Mouse (Mus musculus): Measurements from ENCODE around the gene Ormdl3. TPM values are rescaled to one million over a fixed set of nuclear protein-coding genes. Genes with fewer than 3 reads are reported as not detected.

Gene Ormdl3
- total RNA-seq, 2 experiments from 2014 or later, result 54.5 to 68.6 TPM

DNA sequence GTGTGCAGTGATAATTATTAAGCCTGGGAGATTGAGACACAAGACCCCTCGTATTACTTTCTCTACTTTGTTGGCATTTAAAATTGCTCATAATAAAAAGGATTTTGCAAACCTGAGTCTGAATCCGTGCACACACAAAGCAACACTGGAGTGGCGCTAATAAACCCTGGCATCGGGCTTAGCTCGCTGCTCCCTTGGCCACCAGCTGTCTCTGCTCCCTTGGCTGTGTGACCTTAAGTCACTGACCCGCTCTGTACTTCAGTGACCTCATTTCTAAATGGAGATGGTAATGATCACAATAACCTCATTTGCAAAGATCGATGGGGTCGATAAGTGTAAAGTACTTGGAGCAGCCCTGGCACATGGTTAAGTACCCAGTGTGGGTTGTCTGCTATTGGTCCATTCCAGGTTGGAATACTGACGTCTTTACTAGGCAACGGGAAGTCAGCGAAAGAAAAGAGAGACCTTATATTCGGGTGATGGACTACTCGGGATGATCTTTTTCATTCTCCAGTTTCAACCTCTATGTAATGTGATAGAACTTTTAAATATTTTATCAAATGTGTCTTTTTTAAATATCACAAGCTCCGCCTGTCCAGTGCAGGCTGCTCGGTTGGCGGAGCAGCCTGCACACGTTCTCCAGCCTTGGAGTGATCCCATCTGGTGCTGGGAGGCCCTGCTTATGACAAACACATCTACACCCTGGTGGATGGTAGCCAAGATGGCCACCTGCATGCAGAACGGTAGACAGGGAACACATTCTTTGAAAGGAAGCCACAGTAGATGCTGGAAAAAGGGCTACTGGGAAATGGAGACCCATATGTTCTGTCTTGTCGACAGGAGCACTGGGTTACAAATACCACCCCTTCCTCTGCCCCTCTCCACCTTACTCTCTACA lies 3.6 kb upstream of the Ormdl3 start:
- no peak for ATAC-seq (replicated peaks; ENCODE audit: low FRiP score, poor library complexity, severe bottlenecking)

- no peak for ATAC-seq (replicated peaks; ENCODE audit: low FRiP score, poor library complexity, severe bottlenecking)
Observed at GRCm38 (mm10) chr11:98589306-98589705, 2.1 kb upstream of the Ormdl3 start.

- ATAC-seq (replicated peaks; ENCODE audit: low FRiP score, poor library complexity, severe bottlenecking), result no peak
Observed at GRCm38 (mm10) chr11:98588833-98589281, 1.7 kb upstream of the Ormdl3 start.

DNA sequence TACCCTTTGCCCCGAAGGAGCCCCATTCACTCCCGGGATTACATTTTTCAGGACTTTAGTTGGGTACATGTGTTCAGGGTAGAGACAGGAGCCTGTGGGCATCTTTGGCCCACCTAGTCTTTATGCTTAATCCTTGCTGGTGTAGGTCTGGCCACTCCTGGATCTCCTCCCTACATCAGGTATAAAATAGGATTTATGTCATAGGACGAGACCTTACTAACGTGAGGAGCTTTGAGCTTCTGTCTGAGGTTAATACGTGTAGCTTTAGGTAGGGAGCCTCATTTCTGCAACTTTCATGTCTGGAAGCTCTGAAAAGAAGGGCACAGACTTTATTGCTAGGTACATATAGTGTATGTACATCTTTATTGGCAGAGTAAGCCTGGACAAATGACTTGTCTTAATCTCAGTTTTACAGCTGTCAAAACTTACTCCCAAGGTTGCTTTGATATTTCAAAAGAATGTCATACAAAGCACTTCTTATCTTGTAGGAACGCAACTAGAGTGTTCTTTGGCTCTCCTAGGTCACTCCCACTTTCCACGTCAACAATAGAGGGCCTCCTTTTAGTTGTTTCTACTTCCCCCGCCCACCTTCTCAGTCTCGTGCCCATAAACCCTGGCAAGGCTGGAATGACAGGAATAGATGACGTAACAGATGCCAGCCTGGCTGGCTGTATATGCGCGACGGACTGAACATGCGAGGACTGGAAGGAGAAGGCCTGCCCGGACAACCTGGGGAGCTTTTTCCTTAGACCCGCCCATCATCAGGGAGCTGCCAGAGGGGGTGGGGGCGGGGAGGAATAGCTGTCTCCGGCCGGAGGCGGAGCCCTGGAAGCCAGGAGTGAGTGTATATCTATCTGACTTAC lies 747 bp upstream of the Ormdl3 start:
- peak; percentile 70 for ATAC-seq (replicated peaks; ENCODE audit: low FRiP score, poor library complexity, severe bottlenecking)

GRCm38 (mm10) chr11:98586087-98586891 lies 879 bp downstream of the Ormdl3 start:
- ATAC-seq (replicated peaks; ENCODE audit: low FRiP score, poor library complexity, severe bottlenecking), result no peak

- no peak for ATAC-seq (replicated peaks; ENCODE audit: low FRiP score, poor library complexity, severe bottlenecking)
Observed at GRCm38 (mm10) chr11:98584629-98585177, 2.5 kb downstream of the Ormdl3 start.

DNA sequence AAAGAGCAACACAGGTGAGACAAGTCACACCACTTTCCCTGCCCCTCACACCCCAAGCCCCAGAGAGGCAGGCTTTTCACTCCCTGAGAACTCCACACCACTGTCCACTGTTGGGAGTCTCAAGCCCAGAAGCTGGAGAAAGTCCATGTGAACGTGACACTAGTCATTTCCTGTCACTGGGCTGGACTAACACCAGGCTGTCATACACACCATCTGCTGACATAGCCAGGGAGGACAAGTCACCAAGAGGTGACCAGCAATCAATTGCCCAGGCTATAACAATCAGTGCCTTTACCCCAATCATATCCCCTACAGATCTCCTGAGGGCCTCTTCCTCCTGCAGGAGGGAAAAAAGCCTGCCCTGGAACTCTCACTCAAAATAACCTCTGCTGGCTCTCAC lies 3.0 kb downstream of the Ormdl3 start:
- no peak for ATAC-seq (replicated peaks; ENCODE audit: low FRiP score, poor library complexity, severe bottlenecking)

DNA sequence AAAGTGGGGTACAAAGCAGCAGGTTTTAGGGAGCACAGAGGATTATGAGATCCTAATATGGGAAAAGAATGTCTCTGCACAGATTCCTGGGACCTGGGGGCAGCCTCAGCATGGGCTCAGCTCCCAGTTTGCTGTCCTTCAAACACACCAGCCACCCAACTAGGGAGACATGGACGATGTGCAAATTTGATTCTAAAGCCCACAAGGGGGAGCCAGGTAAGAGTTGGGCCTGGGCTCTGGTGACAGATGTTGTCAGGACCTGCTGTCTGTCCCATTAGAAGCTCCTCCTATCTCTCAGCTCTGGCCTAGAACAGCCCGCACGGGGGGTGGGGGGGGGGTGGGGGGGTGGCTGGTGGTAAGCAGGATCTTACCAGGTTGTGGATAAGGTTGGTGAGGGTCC lies 3.6 kb downstream of the Ormdl3 start:
- ATAC-seq (replicated peaks; ENCODE audit: low FRiP score, poor library complexity, severe bottlenecking), result 0 out of 2 replicates have a peak, but pooled peaks have one; percentile 13

DNA sequence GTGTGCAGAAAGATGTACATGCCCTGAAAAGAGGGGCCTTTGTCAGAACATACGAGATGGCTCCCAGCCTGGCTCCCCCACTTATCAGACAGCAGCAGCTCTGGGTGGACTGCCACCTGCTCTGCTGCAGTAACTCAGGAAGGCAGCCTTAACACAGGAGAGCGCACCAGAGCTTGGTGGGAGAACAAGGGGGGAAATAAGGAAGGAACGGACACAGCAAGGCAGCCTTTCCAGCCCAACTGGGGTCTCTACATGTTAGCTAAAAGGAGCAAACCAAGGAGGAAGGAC lies 4.0 kb downstream of the Ormdl3 start:
- ATAC-seq (replicated peaks; ENCODE audit: low FRiP score, poor library complexity, severe bottlenecking), result peak; percentile 46

GRCm38 (mm10) chr11:98582551-98583264 lies 4.5 kb downstream of the Ormdl3 start:
- peak; percentile 32 for ATAC-seq (replicated peaks; ENCODE audit: low FRiP score, poor library complexity, severe bottlenecking)

- peak; percentile 17; the same call in 1 of the 2 replicates for ATAC-seq (replicated peaks; ENCODE audit: low FRiP score, poor library complexity, severe bottlenecking)
Observed at GRCm38 (mm10) chr11:98582030-98582388, 5.2 kb downstream of the Ormdl3 start.

GRCm38 (mm10) chr11:98581286-98582029 lies 5.7 kb downstream of the Ormdl3 start:
- ATAC-seq (replicated peaks; ENCODE audit: low FRiP score, poor library complexity, severe bottlenecking), result peak; percentile 31

- peak; percentile 62 for ATAC-seq (replicated peaks; ENCODE audit: low FRiP score, poor library complexity, severe bottlenecking)
Observed at GRCm38 (mm10) chr11:98580301-98581121, 6.7 kb downstream of the Ormdl3 start.

DNA sequence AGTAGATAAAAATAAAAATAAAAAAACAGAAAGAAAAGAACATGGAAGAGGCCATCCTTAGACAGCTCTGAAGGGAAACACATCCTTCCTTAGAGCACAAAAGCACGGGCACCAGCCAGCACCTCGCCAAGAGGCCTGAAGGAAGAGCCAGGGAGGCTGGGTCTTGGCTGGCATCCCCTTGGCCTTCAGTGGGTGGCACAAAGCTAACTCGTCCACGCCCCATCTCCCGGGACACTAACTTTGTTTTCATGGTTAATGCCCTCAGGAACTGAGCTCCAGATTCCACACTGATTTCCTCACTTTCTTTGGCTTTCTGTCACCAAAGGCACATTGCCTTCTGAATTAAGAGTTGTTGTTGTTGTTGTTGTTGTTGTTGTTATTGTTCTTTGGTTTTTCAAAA lies 9.4 kb downstream of the Ormdl3 start:
- ATAC-seq (replicated peaks; ENCODE audit: low FRiP score, poor library complexity, severe bottlenecking), result no peak

DNA sequence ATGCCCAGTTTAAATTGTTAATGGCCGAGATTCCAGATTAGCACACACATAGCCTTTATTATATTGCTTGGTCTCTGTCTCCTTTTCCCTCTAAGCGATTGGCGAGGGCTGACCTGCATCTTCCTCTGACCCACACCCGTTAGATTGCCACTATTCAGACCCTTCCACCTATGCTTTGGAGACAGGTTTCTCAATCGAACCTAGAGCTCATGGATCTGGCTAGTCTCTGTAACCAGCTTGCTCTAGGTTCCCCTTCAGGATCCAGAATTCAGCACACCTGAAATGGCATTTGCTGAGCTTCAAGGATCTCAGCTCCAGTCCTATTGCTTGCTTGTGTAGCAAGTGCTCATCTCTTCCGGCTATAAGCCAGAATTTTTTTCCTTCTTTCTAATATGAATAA lies 17.7 kb downstream of the Ormdl3 start:
- no peak for ATAC-seq (replicated peaks; ENCODE audit: low FRiP score, poor library complexity, severe bottlenecking)

GRCm38 (mm10) chr11:98568326-98568725 lies 18.8 kb downstream of the Ormdl3 start:
- no peak for ATAC-seq (replicated peaks; ENCODE audit: low FRiP score, poor library complexity, severe bottlenecking)

GRCm38 (mm10) chr11:98563921-98564414 lies 23.2 kb downstream of the Ormdl3 start:
- no peak for ATAC-seq (replicated peaks; ENCODE audit: low FRiP score, poor library complexity, severe bottlenecking)
